Mouse (Mus musculus) granulocyte monocyte progenitor cell, adult 5-6 weeks (primary cell): Measurements from ENCODE around the gene Obox8. TPM values are rescaled to one million over a fixed set of nuclear protein-coding genes. Genes with fewer than 3 reads are reported as not detected.

Source experiments
- ATAC-seq: replicated peaks from 2 replicates; pipeline ENCODE4 v1.8.0; 2016; ENCODE audit warnings: mild to moderate bottlenecking, moderate TSS enrichment, inconsistent platforms; ENCODE audit not compliant: poor library complexity, severe bottlenecking
- total RNA-seq, 2 experiments: library from RNA; stranded (forward) in 1 of 2; stranded (reverse) in 1 of 2; fragments of 200-712, 200-1000 nt in 1 of 2; fragments of >200 nt in 1 of 2; fragmentation: Nextera tagmentation in 1 of 2; gene quantifications; 2 replicates each; pipeline ENCODE4 v1.2.3; 2014 to 2017

Gene Obox8
- not detected in 2 replicates for total RNA-seq (2014; fragmentation: Nextera tagmentation)
- total RNA-seq (2017), result not detected in 2 replicates

DNA sequence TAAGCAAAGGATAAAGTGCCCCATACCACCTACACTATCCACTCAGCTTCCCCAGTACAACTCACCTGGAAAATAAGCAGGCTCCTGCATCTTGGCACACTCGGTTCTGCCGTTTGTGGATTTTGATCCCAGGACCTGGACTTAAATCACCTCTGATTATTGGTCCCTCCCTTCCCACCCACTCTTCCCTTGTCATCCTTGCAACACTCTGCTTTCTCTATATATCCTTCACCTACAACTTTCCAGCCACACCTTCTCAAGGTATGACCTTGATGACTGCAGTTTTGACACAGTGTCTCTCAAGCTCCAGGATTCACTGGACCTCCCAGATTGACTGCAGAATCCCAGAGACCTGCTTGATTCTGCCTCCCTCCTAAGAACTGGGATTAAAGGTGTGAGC lies at the start of gene Obox8:
TSS of gene Obox8 (minus strand) at position 101 of the 400 bp plus-strand sequence.
- no peak for ATAC-seq

DNA sequence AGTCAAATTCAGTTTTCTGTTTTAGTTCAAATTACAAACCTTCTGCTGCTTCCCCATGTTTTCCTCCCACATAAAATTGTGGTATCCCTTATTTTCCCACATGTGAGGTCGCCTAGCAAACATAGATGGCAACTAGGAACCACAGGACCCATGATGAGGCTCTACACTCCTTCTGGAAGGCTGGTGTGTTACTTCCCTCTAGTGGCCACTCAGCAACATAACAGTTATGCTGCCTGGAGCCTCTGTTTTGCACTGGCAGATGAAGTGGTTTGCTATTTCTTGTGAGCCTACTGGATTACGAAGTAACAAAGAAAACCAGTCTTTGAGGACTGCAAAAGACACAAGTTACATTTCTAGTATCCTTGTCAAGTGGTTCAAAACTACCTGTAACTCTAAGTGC lies 16.1 kb downstream of the Obox8 start:
- ATAC-seq, result peak; percentile 42; the same call in 1 of the 2 replicates

DNA sequence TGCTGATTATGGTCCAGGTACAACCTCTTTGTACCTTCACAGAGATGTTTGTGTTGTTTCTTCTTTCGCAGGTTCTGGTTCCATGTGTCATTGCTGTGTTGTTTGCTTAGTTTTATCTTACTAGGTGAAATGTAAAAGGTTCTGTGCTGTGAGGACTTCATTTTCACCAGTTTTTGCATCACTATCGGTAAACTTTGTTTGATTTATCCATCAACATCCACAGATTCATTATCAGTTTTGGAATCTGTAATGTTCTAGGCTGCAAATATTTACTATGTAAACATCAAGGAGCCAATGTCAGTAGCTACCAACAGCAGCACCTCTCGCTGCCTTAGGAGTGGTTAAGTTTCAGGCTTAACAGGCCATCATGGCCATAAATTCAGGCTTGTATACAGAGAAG lies 24.7 kb downstream of the Obox8 start:
- ATAC-seq, result no peak

DNA sequence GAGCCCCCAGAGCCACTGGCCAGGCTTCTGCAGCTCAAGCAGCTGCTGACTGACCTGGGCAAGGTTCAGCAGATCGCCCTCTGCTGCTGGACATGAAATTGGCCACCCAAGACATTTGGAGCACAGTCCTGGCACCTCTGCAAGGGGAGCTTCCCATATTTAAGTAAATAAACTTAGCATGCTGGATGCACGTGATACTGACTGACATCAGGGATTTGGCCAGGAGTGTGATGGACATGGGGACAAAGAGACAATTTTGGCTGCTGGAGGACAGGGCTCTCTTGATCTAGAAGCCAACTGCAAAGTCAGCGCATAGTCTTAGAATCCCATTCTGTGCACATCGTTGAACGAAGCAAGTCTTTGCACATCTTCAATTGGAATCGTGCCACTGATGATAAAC lies 25.8 kb downstream of the Obox8 start:
- no peak for ATAC-seq

Other genes with a start within 250 kb of the Obox8 start
- not detected in 2 replicates for gene Sult2a3, start 210.5 kb downstream of the Obox8 start, total RNA-seq (2014; fragmentation: Nextera tagmentation)
- not detected in 2 replicates for gene Sult2a3, start 210.5 kb downstream of the Obox8 start, total RNA-seq (2017)
- gene Sult2a6, start 78.7 kb downstream of the Obox8 start, total RNA-seq (2014; fragmentation: Nextera tagmentation), result not detected in 2 replicates
- gene Sult2a6, start 78.7 kb downstream of the Obox8 start, total RNA-seq (2017), result not detected in 2 replicates
- gene Sult2a8, start 113.2 kb upstream of the Obox8 start, total RNA-seq (2014; fragmentation: Nextera tagmentation), result not detected in 2 replicates
- not detected in 2 replicates for gene Sult2a8, start 113.2 kb upstream of the Obox8 start, total RNA-seq (2017)
- gene Sult2a7, start 160.7 kb upstream of the Obox8 start, total RNA-seq (2014; fragmentation: Nextera tagmentation), result not detected in 2 replicates
- not detected in 2 replicates for gene Sult2a7, start 160.7 kb upstream of the Obox8 start, total RNA-seq (2017)
- not detected in 2 replicates for gene Vmn1r90, start 229.9 kb upstream of the Obox8 start, total RNA-seq (2014; fragmentation: Nextera tagmentation)
- gene Vmn1r90, start 229.9 kb upstream of the Obox8 start, total RNA-seq (2017), result not detected in 2 replicates